Mouse (Mus musculus): ENCODE results near the gene Gm9999. TPM values are rescaled to one million over a fixed set of nuclear protein-coding genes. Genes with fewer than 3 reads are reported as not detected.
"Not testable (repeated sequence)": the region's sequence is repeated elsewhere in the genome, so short reads cannot be mapped to it uniquely, and the experiment has no call there.

The Gm9999 gene
- not detected in 2 replicates for total RNA-seq (2017)

DNA sequence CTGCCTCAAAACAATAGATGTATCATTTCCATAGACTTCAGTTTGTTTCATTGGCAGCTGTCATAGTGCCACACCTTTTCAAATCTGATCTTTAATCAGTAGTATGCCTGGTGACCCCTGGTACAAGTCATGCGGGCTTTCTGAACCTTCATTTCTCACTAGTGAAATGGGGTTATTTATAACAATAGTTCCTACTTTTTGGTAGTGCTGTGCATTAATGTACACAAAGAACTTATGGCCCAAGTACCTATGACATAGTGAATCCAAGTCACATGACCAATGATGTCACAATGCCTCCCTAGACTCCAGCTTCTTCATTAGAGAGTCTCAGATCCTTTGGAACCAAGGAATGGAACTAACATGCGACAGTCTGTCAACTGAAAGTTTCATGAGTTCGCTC is at the start of gene Gm9999:
Gene Gm9999, plus strand, starts transcription at position 301 of the 400 bp plus-strand sequence.
- ATAC-seq (replicated peaks; ENCODE audit: low read depth, poor library complexity, severe bottlenecking) = no peak

DNA sequence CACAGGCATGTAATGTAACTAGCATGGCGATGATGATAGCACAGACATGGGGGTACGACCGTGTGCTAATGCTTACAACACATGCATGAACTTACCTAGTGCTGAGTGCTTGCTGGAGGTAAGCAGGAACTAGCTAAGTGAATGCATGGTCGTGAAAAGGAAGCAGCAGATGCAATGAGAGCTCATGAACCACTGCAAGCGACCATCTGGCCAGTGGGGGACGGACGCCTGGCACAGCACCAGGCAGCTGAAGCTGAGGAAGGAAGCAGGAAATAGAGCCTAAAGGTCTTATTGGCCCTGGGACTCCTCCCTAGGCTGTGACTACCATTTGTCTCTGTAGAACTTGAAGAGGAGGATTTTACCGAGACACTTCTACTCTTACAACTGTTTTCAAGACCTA is 48.6 kb upstream of the Gm9999 start:
- peak; percentile 71 for ATAC-seq (replicated peaks; ENCODE audit: low read depth, poor library complexity, severe bottlenecking)

- ATAC-seq (replicated peaks; ENCODE audit: low read depth, poor library complexity, severe bottlenecking) = peak; percentile 76; the same call in 1 of the 2 replicates
These were observed 47.5 kb upstream of the Gm9999 start for GRCm38 (mm10) chr7:46935847-46936246.

GRCm38 (mm10) chr7:46957831-46958691 is 25.3 kb upstream of the Gm9999 start, which contains the start of gene Uevld:
TSS of gene Uevld (minus strand) at chr7:46958527.
- ATAC-seq (replicated peaks; ENCODE audit: low read depth, poor library complexity, severe bottlenecking) = peak; percentile 92

- no peak for ATAC-seq (replicated peaks; ENCODE audit: low read depth, poor library complexity, severe bottlenecking)
These were observed 24.5 kb upstream of the Gm9999 start for GRCm38 (mm10) chr7:46958853-46959252.

DNA sequence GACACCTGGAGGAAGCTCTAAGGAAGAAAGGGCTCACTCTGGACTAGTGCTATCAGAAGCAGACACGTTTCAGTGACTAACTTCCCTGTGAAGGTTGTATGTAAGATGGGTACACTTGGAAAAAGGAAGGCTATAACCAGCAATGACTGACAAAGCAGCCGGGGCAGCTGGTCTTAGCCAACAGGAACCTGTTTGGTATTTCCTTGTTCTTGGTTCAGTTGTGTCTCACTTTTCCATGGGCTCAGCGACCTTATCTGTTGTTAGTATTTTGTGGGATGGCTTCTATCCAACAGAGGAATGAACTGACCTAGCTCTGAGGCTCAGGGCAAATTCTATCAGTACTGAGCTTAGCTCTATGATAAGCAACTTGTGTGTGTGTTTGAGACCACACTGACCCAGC is 22.4 kb upstream of the Gm9999 start:
- no peak for ATAC-seq (replicated peaks; ENCODE audit: low read depth, poor library complexity, severe bottlenecking)

DNA sequence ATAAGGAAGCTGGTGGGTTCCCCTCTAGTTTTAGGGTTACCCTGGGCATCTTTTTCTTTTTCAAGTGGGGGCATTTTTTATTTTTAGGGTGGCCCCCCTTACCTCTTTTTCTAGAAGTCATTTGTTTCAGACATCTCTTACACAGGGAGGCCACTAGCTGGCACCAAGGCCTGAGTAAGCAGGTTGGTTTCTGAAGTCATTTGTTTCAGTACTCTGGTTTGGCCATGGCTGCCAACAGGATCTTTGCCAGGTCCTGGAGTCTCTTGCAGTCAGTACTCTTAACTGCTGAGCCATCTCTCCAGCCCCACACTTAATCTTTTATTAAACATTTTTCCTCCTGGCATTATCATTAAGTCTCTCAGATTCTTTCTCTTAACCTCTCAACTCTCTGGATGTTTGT is 21.2 kb upstream of the Gm9999 start:
- no peak for ATAC-seq (replicated peaks; ENCODE audit: low read depth, poor library complexity, severe bottlenecking)

DNA sequence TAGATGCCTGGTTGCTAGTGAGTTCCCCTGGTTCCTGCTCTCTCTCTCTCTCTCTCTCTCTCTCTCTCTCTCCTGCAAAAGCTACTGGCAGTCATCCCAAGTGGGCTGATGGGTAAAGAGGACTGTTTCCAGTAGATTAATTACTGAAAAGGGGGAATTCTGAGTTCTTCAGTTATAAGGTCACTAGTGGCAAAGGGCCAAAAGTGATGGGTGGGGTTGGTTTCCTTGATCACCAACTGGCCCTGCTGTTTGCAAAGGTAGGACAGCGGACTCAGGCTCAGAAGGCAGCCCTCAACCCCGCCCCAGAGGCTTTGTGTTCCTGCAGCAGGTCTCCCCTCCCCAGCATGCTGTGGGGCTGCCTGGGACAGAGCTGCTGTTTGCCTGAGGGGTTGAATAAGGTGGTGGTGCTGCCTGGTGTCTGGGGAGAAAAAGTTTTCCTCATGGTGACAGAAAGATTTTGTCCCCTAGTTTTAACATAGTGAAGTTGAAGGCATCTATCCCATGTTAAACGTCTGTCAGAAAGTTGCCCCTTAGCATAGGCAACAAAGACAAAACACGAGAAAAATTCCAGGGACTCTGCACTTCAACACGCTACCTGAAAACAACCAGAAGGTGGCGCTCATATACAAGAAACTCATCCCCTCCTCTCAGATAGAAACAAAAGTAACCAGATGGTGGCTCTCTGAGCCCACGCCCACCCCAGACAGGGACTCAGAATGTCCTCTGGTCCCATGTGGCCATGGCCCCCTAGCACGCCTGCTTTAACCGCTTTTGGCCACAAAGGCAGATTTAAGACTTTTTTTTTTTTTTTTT is 20.4 kb upstream of the Gm9999 start:
- peak; percentile 88 for ATAC-seq (replicated peaks; ENCODE audit: low read depth, poor library complexity, severe bottlenecking)

- 0 out of 2 replicates have a peak, but pooled peaks have one; percentile 15 for ATAC-seq (replicated peaks; ENCODE audit: low read depth, poor library complexity, severe bottlenecking)
These were observed 19.3 kb upstream of the Gm9999 start for GRCm38 (mm10) chr7:46964070-46964469.

GRCm38 (mm10) chr7:46969898-46970297 is 13.5 kb upstream of the Gm9999 start:
- 0 out of 2 replicates have a peak, but pooled peaks have one; percentile 25 for ATAC-seq (replicated peaks; ENCODE audit: low read depth, poor library complexity, severe bottlenecking)

GRCm38 (mm10) chr7:46974648-46975047 is 8.7 kb upstream of the Gm9999 start:
- ATAC-seq (replicated peaks; ENCODE audit: low read depth, poor library complexity, severe bottlenecking) = no peak

DNA sequence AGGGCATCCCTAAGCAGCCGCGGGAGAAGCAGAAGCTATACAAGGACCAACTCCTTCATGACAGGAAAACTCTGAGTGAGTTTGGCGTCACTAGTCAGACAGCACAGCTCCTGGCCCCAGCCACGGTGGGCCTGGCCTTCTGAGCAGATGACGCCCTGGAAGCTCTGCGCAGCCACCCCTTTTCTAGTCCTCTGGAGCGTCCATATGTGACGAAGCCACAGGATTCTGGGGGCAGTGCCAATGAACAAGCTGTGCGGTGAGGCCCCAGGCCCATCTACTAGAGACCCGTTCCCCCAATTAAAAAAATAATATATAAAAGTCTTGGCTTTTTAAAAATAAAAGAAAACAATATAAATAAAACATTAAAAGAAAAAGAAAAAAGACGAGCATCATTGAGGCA is 7.9 kb upstream of the Gm9999 start:
- ATAC-seq (replicated peaks; ENCODE audit: low read depth, poor library complexity, severe bottlenecking) = no peak

GRCm38 (mm10) chr7:46985718-46986505 is 2.5 kb downstream of the Gm9999 start:
- ATAC-seq (replicated peaks; ENCODE audit: low read depth, poor library complexity, severe bottlenecking) = peak; percentile 83

DNA sequence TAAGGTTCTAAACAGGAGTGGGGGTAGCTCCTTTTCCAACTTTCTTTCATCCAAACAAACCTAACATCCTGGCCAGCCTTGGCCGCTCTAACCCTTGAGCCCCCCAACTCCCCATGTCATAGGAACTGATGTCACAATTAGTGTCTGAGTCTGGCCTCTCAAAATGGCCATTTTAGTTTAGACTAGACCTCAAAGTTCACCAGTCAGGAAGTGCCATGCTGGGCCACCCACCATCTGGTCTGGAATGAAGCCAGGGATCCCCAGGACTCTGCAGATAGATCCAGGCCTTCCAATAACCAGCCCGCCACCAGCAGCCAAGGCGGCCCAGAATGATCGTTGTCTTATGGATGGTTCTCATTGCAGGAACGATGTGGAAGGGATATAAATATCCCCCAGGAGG is 3.3 kb downstream of the Gm9999 start:
- peak; percentile 46 for ATAC-seq (replicated peaks; ENCODE audit: low read depth, poor library complexity, severe bottlenecking)

GRCm38 (mm10) chr7:46987073-46987472 is 3.7 kb downstream of the Gm9999 start:
- no peak for ATAC-seq (replicated peaks; ENCODE audit: low read depth, poor library complexity, severe bottlenecking)

GRCm38 (mm10) chr7:46989387-46989786 is 6.0 kb downstream of the Gm9999 start:
- not testable (repeated sequence) for ATAC-seq (replicated peaks; ENCODE audit: low read depth, poor library complexity, severe bottlenecking)

GRCm38 (mm10) chr7:46993079-46993478 is 9.7 kb downstream of the Gm9999 start:
- no peak for ATAC-seq (replicated peaks; ENCODE audit: low read depth, poor library complexity, severe bottlenecking)

DNA sequence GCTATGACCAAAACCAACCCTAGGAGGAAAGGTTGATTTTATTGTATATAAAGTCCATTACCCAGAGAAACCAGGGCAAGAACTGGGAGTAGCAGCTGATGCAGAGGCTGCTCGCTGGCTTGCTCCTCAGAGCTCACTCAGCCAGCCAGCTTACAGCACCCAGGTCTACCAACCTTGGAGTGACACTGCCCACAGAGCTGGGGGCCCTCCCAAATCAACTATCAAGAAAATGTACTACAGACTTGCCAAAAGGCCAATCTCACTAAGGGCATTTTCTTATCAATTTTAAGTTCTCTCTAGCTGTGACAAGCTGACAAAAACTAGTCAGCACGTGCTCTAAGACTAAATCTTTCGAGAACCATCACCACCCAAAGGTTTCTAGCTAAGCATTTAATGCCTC is 12.2 kb downstream of the Gm9999 start:
- no peak for ATAC-seq (replicated peaks; ENCODE audit: low read depth, poor library complexity, severe bottlenecking)

- ATAC-seq (replicated peaks; ENCODE audit: low read depth, poor library complexity, severe bottlenecking) = no peak
These were observed 13.6 kb downstream of the Gm9999 start for GRCm38 (mm10) chr7:46997008-46997407.
